Mouse (Mus musculus): ENCODE data around the gene Colgalt1.

Colgalt1 gene

GRCm38 (mm10) chr8:71610822-71611651 lies at the start of gene Colgalt1:
TSS of gene Colgalt1 (plus strand) at chr8:71610998.
- DNase-seq: peak; percentile 97

GRCm38 (mm10) chr8:71561401-71561800 lies 49.4 kb upstream of the Colgalt1 start:
- peak; percentile 83 for DNase-seq

- peak; percentile 95 for DNase-seq
Observed at GRCm38 (mm10) chr8:71562751-71563150, 48.0 kb upstream of the Colgalt1 start.

DNA sequence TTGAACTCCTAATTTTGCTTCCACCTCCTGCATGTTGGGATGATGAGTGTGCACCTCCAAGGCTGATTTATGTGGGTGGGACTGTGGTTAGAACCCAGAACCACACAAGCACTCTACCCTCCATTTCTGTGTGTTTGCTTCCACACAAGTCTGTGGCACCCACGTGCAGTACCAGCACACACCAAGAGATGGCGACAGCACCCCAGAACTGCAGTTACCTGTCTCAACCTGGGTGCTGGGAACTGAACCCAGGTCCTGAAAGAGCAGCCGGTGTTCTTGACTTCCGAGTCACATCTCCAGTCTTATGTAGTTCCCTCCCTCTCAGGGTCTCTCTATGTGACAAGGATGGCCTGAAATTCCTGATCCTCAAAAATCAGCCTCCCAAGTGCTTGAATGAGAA lies 46.8 kb upstream of the Colgalt1 start:
- peak; percentile 55 for DNase-seq

GRCm38 (mm10) chr8:71566501-71566900 lies 44.3 kb upstream of the Colgalt1 start, which contains the start of gene Nxnl1:
TSS of gene Nxnl1 (minus strand) at chr8:71566601.
- no peak for DNase-seq

DNA sequence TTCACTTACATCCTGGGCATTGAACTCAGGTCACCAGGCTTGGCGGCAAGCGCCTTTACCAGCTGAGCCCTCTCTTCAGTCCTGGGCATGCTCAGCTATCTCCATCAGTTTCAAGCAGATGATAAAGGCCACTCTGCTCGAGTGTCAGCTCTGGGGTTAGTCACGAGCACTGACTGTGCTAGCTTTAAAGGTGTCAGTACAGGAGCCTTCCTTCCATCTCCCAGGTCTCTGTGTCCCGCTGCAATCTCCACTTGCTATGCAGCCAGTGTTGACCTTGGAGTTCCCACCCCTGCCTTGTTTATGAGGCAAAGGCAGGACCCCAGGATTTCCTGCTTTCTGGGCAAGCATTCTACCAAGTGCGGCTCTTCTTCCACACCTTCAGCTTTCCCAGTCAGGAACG lies 43.2 kb upstream of the Colgalt1 start:
- DNase-seq: no peak

DNA sequence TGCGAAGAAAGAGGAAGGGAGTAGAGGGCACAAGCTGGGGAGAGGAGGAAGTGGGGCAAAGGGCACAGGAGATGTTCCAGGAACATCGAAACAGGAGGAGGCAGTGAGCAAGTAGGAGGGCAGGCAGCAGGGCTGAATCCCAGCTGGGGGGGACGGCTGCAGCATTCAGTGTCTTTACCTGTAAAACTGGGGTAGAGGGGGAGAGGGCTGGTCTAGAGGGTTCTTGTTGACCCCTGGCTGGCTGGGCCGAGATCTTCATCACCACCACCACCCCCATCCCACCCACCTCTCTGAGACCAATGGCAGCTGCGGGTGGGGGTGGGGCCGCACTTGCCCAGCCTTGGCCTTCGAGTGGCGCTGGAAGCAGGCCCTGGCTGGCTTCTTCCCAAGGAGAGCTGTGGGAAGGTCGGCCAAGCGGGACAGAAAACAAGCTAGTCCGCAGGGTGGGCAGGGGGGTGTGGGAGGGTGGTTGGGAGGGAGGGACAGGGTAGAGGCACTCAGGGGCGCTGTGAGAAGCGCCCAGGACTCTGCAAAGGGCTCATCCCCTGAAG lies 42.3 kb upstream of the Colgalt1 start, which contains the start of gene Slc27a1:
Gene Slc27a1, plus strand, starts transcription at position 496 of the 551 bp plus-strand sequence.
- no peak for DNase-seq

- no peak for DNase-seq
Observed at GRCm38 (mm10) chr8:71568941-71569340, 41.9 kb upstream of the Colgalt1 start.

DNA sequence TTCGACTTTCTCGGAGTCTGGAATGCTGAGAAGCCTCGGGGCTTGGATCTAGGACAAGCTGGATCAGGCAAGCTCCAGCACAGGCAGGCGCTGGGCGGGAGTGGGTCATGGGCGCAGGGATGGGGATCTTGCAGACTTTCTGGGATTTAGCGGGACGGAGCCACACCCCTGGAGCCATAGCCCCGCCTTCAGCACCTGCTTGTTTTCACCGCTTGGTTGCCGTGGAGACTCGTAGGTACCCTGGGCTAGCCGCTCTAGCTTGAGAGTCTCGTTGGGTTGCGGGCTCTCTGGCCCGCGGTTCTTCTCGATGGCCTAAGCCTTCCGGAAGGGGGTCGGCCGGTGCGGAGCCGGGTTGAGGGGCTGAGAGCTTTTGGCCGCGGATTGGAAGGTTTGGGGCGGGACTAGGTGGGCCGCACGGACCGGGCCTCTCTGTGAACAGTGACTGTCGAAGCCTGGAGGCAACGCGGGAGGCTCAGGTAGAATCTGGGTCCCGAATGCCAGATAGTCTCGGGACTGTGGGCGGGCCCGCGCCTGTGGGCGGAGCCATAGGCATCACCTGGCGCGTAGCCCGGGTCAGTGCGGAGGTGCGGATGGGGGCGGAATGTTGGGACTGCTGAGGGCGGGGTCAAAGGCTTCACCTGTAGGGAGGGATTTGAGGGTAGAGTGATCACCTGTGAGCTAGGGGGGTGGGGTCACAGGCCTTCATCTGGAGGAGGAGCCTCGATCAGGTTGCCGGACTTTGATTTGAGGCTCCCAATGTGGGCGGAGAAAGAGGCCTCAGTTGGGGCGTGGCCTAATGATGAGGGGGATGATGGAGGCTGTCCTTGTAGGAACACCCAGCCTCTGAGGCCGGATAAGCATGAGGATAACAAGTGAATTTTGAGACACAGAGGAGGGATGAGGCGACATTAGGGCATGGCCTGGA lies 41.2 kb upstream of the Colgalt1 start:
- peak; percentile 74 for DNase-seq

- peak; percentile 94 for DNase-seq
Observed at GRCm38 (mm10) chr8:71570291-71570954, 40.4 kb upstream of the Colgalt1 start.

DNA sequence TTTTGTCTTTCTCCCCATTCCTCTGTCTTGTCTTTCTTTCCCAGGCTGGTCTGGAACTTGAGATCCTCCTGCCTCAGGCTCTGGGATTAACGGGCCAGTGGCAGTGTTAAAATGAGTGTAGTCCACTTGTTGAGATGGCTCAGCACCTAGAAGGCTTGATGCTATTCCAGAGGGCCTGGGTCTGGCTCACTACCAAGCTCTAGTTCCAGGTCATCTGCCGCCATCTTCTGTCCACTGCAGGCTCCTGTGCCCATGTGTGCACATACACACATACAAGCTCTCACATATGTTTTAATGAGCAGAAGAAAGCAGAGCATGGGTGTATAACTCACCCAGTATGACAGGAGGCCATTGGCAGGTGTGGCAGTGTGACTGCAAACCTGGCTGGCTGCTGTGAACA lies 38.7 kb upstream of the Colgalt1 start:
- DNase-seq: no peak

DNA sequence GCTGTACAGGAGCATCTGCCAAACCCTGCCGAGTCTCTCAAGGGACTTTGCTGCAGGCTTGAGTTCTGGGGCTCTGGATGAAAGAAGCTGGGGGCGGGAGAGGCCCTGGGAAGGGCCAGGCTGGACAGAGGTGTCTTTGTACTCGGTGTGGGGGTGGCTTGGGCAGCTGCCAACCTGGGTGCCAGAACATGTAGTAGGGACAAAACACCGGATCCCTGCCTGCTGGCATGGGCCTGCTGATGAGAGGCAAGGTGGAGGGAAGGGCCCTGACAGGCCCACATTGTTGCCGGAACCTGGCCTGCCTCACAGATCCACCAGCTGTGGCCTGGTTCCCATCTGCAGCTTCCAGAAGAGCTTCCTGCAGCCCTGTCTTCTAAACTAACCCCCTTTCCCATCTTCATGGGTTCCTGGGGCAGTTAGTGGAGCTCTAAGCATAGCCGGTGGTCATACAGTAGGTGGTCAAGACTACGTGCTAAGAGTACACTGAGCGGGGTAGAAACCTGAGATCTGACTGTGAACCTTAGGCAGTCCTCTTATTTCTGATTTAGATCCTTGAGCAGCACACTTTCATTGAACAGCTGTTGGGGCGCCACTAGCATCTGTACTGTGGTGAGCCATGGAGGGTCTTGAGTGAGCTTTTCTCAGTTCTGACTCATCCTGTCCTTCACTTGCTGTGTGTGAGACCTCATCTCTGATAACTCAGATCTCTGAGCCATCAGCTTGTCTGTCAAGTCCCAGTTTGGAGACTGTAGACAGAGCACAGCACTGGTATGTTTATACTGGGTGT lies 37.8 kb upstream of the Colgalt1 start:
- no peak for DNase-seq

GRCm38 (mm10) chr8:71574426-71574825 lies 36.4 kb upstream of the Colgalt1 start:
- no peak for DNase-seq

DNA sequence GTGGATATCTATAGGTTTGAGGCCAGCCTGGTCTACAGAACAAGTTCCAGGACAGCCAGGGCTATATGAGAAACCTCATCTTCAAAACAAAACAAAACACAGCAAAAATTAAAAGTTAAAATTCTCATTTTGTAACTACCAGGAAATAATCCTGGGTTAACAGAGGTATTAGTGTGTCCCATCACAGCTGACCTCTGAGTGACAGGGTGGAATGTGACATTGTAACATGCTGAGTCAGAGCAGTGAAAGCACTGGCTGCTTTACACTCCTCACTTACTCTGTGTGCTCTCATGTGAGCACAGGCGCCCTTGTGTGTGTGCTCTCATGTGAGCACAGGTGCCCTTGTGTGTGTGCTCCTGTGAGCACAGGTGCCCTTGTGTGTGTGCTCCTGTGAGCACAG lies 35.8 kb upstream of the Colgalt1 start:
- DNase-seq: no peak

- no peak for DNase-seq
Observed at GRCm38 (mm10) chr8:71577856-71578387, 32.9 kb upstream of the Colgalt1 start.

GRCm38 (mm10) chr8:71579009-71579408 lies 31.8 kb upstream of the Colgalt1 start:
- no peak for DNase-seq

GRCm38 (mm10) chr8:71579476-71579875 lies 31.3 kb upstream of the Colgalt1 start:
- no peak for DNase-seq

- no peak for DNase-seq
Observed at GRCm38 (mm10) chr8:71580201-71580600, 30.6 kb upstream of the Colgalt1 start.

DNA sequence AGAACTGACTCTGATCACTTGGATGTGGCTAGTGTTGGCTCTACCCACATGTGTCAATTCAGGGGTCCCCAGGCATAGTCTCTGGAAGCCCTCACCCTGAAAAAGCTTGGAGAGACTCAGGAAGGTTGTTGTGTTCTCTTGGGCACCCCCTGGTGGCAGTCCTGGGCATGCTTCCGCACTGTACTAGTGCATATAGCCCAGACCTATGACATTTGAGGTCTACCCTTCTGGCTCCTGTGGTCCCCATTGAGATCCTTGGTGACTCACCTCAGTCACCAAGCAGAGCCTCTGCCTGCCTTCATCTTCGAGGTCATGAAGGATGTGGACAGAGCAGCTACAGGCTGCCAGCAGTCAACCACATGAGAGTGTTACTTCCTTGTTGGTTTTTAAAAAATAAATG lies 23.9 kb upstream of the Colgalt1 start:
- DNase-seq: peak; percentile 86

- DNase-seq: no peak
Observed at GRCm38 (mm10) chr8:71588762-71589161, 22.0 kb upstream of the Colgalt1 start.

DNA sequence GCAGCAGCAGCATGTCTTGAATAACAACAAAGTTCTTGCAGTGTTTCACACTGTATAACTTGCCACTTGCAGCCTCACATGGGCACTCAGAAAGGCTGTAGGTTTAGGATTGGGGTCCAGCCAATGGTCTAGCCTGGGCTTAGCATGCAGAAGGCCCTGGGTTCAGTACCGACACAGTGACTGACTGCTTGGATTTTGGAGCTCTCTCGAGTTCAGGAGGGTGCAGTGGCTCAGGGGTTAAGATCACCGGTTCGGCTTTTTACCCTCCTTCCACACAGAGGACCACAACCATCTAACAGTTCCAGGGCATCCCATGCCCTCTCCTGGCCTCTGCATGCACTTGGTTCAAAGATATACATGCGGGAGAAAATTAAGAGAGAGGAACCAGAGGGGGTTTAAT lies 19.8 kb upstream of the Colgalt1 start:
- DNase-seq: peak; percentile 49
